ENCODE assay signal across 10 mouse cellular contexts in the genomic region with DNA sequence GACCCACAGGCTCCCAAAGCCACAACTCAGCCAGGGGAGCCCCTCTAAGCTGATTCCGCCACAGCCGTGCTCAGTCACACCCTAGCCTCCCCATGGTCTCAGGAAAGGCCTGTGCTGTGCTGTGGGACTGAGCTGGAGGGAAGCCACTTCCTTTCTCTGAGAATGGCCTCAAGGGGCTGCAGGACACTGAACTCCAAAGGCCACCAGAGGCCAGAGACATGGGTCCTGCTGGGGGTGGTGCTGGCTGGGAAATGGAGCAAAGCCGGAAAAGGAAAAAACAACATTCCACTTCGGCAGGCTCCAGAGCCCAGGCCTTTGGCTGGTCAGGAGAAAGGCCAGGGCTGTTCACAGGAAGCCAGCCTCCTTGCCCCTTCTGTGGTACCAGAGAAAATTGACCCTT. TPM values are rescaled to one million over a fixed set of nuclear protein-coding genes. Genes with fewer than 3 reads are reported as not detected.
DNase-seq lines count a peak whose midpoint lies in the region; ATAC-seq and TF ChIP-seq lines count a peak whose summit lies in the region.
"Had no signal": no experiment of that assay in that cellular context is flagged by ENCODE, and none has a peak within 500 bp of the region (broad histone marks: within the 10 kb centered on the region; RNA-seq: fewer than 3 reads in every experiment).

No protein-coding gene starts in this region.

- peak; percentile 74 for DNase-seq in adrenal gland, postnatal 14 days
- DNase-seq in liver, postnatal 0 days, result peak; percentile 39
- DNase-seq in ovary, postnatal 10 days (ENCODE audit: low spot score), result no peak
- DNase-seq in urinary bladder, adult 2 months (ENCODE audit: low spot score), result no peak
- DNase-seq in left cerebral cortex, postnatal 4 days, result no peak
- no peak for DNase-seq in layer of hippocampus, adult 18-20 months (ENCODE audit: low spot score in 2 of 2)

- peak; percentile 41; the same call in 1 of the 2 replicates for TF ChIP-seq EP300 in liver, postnatal 0 days (IDR thresholded peaks at IDR 0.05; ENCODE audit: low read depth)

- H3K9me3 ChIP-seq in embryonic facial prominence, embryonic 15.5 days (replicated peaks), result no peaks in the 10 kb centered on the region
- no peaks in the 10 kb centered on the region for H3K9me3 ChIP-seq in intestine, embryonic 15.5 days
- no peaks in the 10 kb centered on the region for H3K9me3 ChIP-seq in liver, postnatal 0 days (ENCODE audit: low read length)
- H3K9me3 ChIP-seq: embryonic facial prominence, embryonic 12.5 days; limb, embryonic 13.5 days had no signal

- intact Hi-C loops in left cerebral cortex, postnatal 4 days (cut with DNase I), result no loop called here

- no peak for TF ChIP-seq CTCF in liver, postnatal 0 days (IDR thresholded peaks at IDR 0.05; ENCODE audit: low read depth)

- H3K4me1 ChIP-seq in embryonic facial prominence, embryonic 15.5 days, result peaks cover 6% of the 10 kb centered on the region; the same call in 1 of the 2 replicates
- 0 out of 2 replicates have a peak, but pooled peaks cover 5% of the 10 kb centered on the region for H3K4me1 ChIP-seq in intestine, embryonic 15.5 days (replicated peaks)
- no peaks in the 10 kb centered on the region for H3K4me1 ChIP-seq in liver, postnatal 0 days (ENCODE audit: insufficient read depth)
- H3K4me1 ChIP-seq: embryonic facial prominence, embryonic 12.5 days; limb, embryonic 13.5 days had no signal

- 49% methylated on average over 4 of the region's 4 CpGs for whole genome bisulfite sequencing in embryonic facial prominence, embryonic 15.5 days
- 62% methylated on average over 4 of the region's 4 CpGs for WGBS in intestine, embryonic 15.5 days
- WGBS in liver, postnatal 0 days (ENCODE audit: insufficient replicate concordance), result 83% methylated on average over 4 of the region's 4 CpGs

- H3K27me3 ChIP-seq in embryonic facial prominence, embryonic 15.5 days, result no peaks in the 10 kb centered on the region
- H3K27me3 ChIP-seq in intestine, embryonic 15.5 days (replicated peaks), result no peaks in the 10 kb centered on the region
- H3K27me3 ChIP-seq in liver, postnatal 0 days (ENCODE audit: insufficient read depth, low read length), result no peaks in the 10 kb centered on the region
- H3K27me3 ChIP-seq: embryonic facial prominence, embryonic 12.5 days; limb, embryonic 13.5 days had no signal

- peak overlapping the region; percentile 48; the same call in 1 of the 2 replicates for H3K27ac ChIP-seq in embryonic facial prominence, embryonic 15.5 days (replicated peaks)
- H3K27ac ChIP-seq in intestine, embryonic 15.5 days, result 0 out of 2 replicates have a peak overlapping the region, but pooled peaks have one; percentile 19
- H3K27ac ChIP-seq in liver, postnatal 0 days (ENCODE audit: low read depth), result peak overlapping the region; percentile 66; the same call in 1 of the 2 replicates
- H3K27ac ChIP-seq: embryonic facial prominence, embryonic 12.5 days; limb, embryonic 13.5 days had no signal

- peaks cover 97% of the 10 kb centered on the region for H3K36me3 ChIP-seq in embryonic facial prominence, embryonic 15.5 days
- peaks cover 90% of the 10 kb centered on the region for H3K36me3 ChIP-seq in intestine, embryonic 15.5 days
- H3K36me3 ChIP-seq in liver, postnatal 0 days (replicated peaks; ENCODE audit: insufficient read depth, low read length), result peaks cover 94% of the 10 kb centered on the region

- H3K9ac ChIP-seq in embryonic facial prominence, embryonic 15.5 days, result no peak overlapping the region
- H3K9ac ChIP-seq in intestine, embryonic 15.5 days, result no peak overlapping the region
- H3K9ac ChIP-seq in liver, postnatal 0 days (replicated peaks), result no peak overlapping the region
- H3K9ac ChIP-seq: embryonic facial prominence, embryonic 12.5 days; limb, embryonic 13.5 days had no signal

- H3K4me3 ChIP-seq in embryonic facial prominence, embryonic 15.5 days (replicated peaks), result no peak overlapping the region
- H3K4me3 ChIP-seq in intestine, embryonic 15.5 days (replicated peaks), result no peak overlapping the region
- H3K4me3 ChIP-seq in liver, postnatal 0 days (ENCODE audit: low read depth, low read length), result no peak overlapping the region
- H3K4me3 ChIP-seq: embryonic facial prominence, embryonic 12.5 days; limb, embryonic 13.5 days had no signal

- no peak for ATAC-seq in embryonic facial prominence, embryonic 15.5 days (ENCODE audit: insufficient number of reproducible peaks, low FRiP score, low TSS enrichment, low read depth)
- 0 out of 2 replicates have a peak, but pooled peaks have one; percentile 22 for ATAC-seq in intestine, embryonic 15.5 days
- ATAC-seq in liver, postnatal 0 days, result peak; percentile 72

- no peak overlapping the region for H3K4me2 ChIP-seq in embryonic facial prominence, embryonic 15.5 days (replicated peaks)
- no peak overlapping the region for H3K4me2 ChIP-seq in intestine, embryonic 15.5 days (replicated peaks)
- H3K4me2 ChIP-seq in liver, postnatal 0 days (ENCODE audit: low read depth, low read length), result no peak overlapping the region
- H3K4me2 ChIP-seq: embryonic facial prominence, embryonic 12.5 days; limb, embryonic 13.5 days had no signal

RNA-seq across cellular contexts. Expression of a gene that starts 30.4 kb away (rescaled TPM):
- total RNA-seq in adrenal gland, postnatal 14 days (2021), result 0.19 and 0.60 TPM in 2 replicates
- polyA plus RNA-seq in embryonic facial prominence, embryonic 15.5 days (2015; fragmentation: Nextera tagmentation; extraction: Ambion mirVana), result 1.1 and 1.4 TPM in 2 replicates
- 0.30 TPM in 2 replicates for polyA plus RNA-seq in intestine, embryonic 15.5 days (2015; fragmentation: Nextera tagmentation; extraction: Ambion mirVana)
- polyA plus RNA-seq in liver, postnatal 0 days (2015; fragmentation: Nextera tagmentation; extraction: Ambion mirVana), result 0.09 and 0.23 TPM in 2 replicates
- polyA plus RNA-seq in urinary bladder, adult 2 months (2012; rRNA removed), result 0.66 and 0.73 TPM in 2 replicates
- total RNA-seq in left cerebral cortex, postnatal 4 days (2021), result under 1 TPM; 0.18 to 0.52 TPM
- total RNA-seq in layer of hippocampus, adult 18-20 months (2021), result under 1 TPM; 0.50 to 0.76 TPM

RNA-seq across cellular contexts. Expression of a gene that starts 48.0 kb away (rescaled TPM):
- 1.1 TPM in 1 of 2 replicates, not detected in the other for total RNA-seq in adrenal gland, postnatal 14 days (2021)
- 187 and 265 TPM in 2 replicates for polyA plus RNA-seq in embryonic facial prominence, embryonic 15.5 days (2015; fragmentation: Nextera tagmentation; extraction: Ambion mirVana)
- 0.98 and 1.4 TPM in 2 replicates for polyA plus RNA-seq in intestine, embryonic 15.5 days (2015; fragmentation: Nextera tagmentation; extraction: Ambion mirVana)
- polyA plus RNA-seq in liver, postnatal 0 days (2015; fragmentation: Nextera tagmentation; extraction: Ambion mirVana), result 0.14 and 0.34 TPM in 2 replicates
- polyA plus RNA-seq in urinary bladder, adult 2 months (2012; rRNA removed), result 1.3 and 3.6 TPM in 2 replicates
- total RNA-seq in left cerebral cortex, postnatal 4 days (2021), result 1 to 10 TPM; 2.3 to 3.7 TPM
- not detected for total RNA-seq in layer of hippocampus, adult 18-20 months (2021)

RNA-seq across cellular contexts. Expression of a gene that starts 50.5 kb away (rescaled TPM):
- 271 and 282 TPM in 2 replicates for total RNA-seq in adrenal gland, postnatal 14 days (2021)
- 321 and 328 TPM in 2 replicates for polyA plus RNA-seq in embryonic facial prominence, embryonic 15.5 days (2015; fragmentation: Nextera tagmentation; extraction: Ambion mirVana)
- 340 and 361 TPM in 2 replicates for polyA plus RNA-seq in intestine, embryonic 15.5 days (2015; fragmentation: Nextera tagmentation; extraction: Ambion mirVana)
- polyA plus RNA-seq in liver, postnatal 0 days (2015; fragmentation: Nextera tagmentation; extraction: Ambion mirVana), result 76.3 and 81.2 TPM in 2 replicates
- 285 and 345 TPM in 2 replicates for polyA plus RNA-seq in urinary bladder, adult 2 months (2012; rRNA removed)
- total RNA-seq in left cerebral cortex, postnatal 4 days (2021), result 100 to 1,000 TPM; 129 to 134 TPM
- 100 to 1,000 TPM; 127 to 136 TPM for total RNA-seq in layer of hippocampus, adult 18-20 months (2021)

Comparison
In these comparisons a context has a peak if more than half of its experiments do, and no peak if none do; other contexts are left out.
1. DNase-seq: peak in adrenal gland, postnatal 14 days (single experiment) and liver, postnatal 0 days (single experiment); none in ovary, postnatal 10 days (single experiment), urinary bladder, adult 2 months (single experiment), left cerebral cortex, postnatal 4 days (single experiment) and layer of hippocampus, adult 18-20 months (0 of 2).
2. RNA of a gene that starts 48.0 kb away (polyA plus RNA-seq): 187 to 265 TPM in embryonic facial prominence, embryonic 15.5 days; 1.3 to 3.6 TPM in urinary bladder, adult 2 months, 0.98 to 1.4 TPM in intestine, embryonic 15.5 days and 0.14 to 0.34 TPM in liver, postnatal 0 days; every median in the first group is over 10 times any median in the second.
3. Peak in every context shown above with its lines, with median percentiles within 50 percentile points of each other: H3K27ac ChIP-seq.